Mouse (Mus musculus): ENCODE measurements around the gene Gm20388. TPM values are rescaled to one million over a fixed set of nuclear protein-coding genes. Genes with fewer than 3 reads are reported as not detected.

The Gm20388 gene
- polyA plus RNA-seq, 1 experiment from 2014 or later = 5.5 TPM

DNA sequence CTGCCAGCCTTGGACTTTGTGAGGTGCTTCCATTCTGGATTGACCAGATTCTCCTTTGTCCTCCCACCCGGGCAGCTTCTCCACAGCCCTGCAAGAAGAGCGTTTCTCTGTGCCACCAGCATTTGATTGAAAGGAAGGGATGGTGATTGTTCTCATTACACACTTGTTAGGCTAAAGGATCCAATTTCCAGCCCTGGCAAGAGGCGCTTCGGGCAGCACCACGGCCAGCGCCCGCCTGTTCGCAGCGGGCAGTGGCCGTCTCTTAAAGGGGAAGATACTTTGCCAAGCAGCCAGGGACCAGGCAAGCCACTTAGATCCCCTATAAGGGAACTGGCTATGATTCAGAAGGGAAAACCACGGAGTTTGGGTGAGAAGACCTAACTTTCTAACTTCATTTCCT lies 3980.6 kb downstream of the Gm20388 start:
- Histone ChIP-seq H3K36me3 (no peaks in the 10 kb centered on the region), H3K4me3 (no peak overlapping the region), H3K9ac (no peak overlapping the region), H3K27me3 (peaks cover 71% of the 10 kb centered on the region), H3K9me3 (no peaks in the 10 kb centered on the region), H3K27ac (no peak overlapping the region), H3K4me2 (no peak overlapping the region), H3K4me1 (0 out of 2 replicates have a peak, but pooled peaks cover 3% of the 10 kb centered on the region)
- WGBS = 2% methylated on average over 11 of the region's 11 CpGs
- no peak for ATAC-seq (ENCODE audit: borderline replicate concordance, extremely low read depth, low FRiP score, low TSS enrichment)

DNA sequence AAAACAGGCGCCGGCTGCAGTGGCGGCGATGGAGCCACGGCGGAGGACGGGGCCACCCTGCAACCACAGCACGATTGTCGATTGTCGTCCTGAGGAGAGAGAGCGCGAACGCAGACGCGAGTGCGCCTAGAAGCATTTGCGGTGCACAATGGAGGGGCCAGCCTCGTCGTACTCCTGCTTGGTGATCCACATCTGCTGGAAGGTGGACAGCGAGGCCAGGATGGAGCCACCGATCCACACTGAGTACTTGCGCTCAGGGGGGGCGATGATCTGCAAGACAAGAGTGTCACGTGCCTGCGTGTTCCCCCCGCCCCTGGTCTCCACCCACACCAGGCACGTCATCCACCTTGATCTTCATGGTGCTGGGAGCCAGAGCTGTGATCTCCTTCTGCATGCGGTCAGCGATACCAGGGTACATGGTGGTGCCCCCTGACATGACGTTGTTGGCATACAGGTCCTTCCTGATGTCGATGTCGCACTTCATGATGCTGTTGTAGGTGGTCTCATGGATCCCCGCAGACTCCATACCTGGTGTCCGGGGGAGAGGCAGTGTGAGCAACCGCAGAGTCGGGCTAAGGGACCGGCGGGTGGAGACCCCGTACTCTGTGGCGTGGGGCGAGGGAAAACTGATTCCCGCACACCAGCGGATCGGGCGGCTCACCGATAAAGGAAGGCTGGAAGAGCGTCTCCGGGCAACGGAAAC lies 3981.4 kb downstream of the Gm20388 start:
- no peak overlapping the region; the same call in 1 of the 2 replicates for H3K4me2 ChIP-seq
- ATAC-seq (ENCODE audit: borderline replicate concordance, extremely low read depth, low FRiP score, low TSS enrichment) = no peak
- WGBS = 1% methylated on average over 49 of the region's 49 CpGs
- H3K9ac ChIP-seq = no peak overlapping the region
- H3K4me3 ChIP-seq = no peak overlapping the region
- no peak overlapping the region for H3K27ac ChIP-seq
- H3K9me3 ChIP-seq = no peaks in the 10 kb centered on the region
- no peaks in the 10 kb centered on the region for H3K36me3 ChIP-seq
- peaks cover 72% of the 10 kb centered on the region for H3K27me3 ChIP-seq
- 0 out of 2 replicates have a peak, but pooled peaks cover 3% of the 10 kb centered on the region for H3K4me1 ChIP-seq

DNA sequence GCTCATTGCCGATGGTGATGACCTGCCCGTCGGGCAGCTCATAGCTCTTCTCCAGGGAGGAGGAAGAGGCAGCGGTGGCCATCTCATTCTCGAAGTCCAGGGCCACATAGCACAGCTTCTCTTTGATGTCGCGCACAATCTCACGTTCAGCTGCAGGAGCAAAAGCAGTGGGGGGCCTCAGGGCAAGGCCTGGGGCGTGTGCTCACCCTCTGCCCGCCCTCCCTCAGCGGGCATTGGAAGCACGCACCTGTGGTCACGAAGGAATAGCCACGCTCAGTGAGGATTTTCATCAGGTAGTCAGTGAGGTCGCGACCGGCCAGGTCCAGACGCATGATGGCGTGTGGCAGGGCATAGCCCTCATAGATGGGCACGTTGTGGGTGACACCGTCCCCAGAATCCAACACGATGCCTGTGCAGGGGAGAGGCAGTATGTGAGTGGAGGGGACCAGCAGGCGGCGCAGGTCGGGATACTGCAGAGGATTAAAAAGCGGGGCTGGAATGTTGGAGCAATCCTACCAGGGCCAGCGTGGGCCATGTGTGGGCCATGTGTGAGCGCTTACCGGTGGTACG lies 3982.0 kb downstream of the Gm20388 start:
- Histone ChIP-seq H3K27me3 (peaks cover 72% of the 10 kb centered on the region), H3K4me2 (no peak overlapping the region)
- 12% methylated on average over 30 of the region's 30 CpGs for WGBS

GRCm38 (mm10) chr8:123893413-123893812 lies 3982.8 kb downstream of the Gm20388 start:
- no peak overlapping the region for H3K4me3 ChIP-seq
- 72% methylated on average over 11 of the region's 11 CpGs for WGBS
- no peaks in the 10 kb centered on the region for H3K9me3 ChIP-seq
- H3K4me2 ChIP-seq = no peak overlapping the region
- H3K27me3 ChIP-seq = peaks cover 72% of the 10 kb centered on the region
- H3K27ac ChIP-seq = no peak overlapping the region
- H3K9ac ChIP-seq = no peak overlapping the region
- 0 out of 2 replicates have a peak, but pooled peaks cover 3% of the 10 kb centered on the region for H3K4me1 ChIP-seq
- H3K36me3 ChIP-seq = no peaks in the 10 kb centered on the region
- ATAC-seq (ENCODE audit: borderline replicate concordance, extremely low read depth, low FRiP score, low TSS enrichment) = no peak

More for the DNA sequence above, 3982.0 kb downstream of the Gm20388 start:
- no peaks in the 10 kb centered on the region for H3K36me3 ChIP-seq
- no peak overlapping the region for H3K9ac ChIP-seq
- no peak for ATAC-seq (ENCODE audit: borderline replicate concordance, extremely low read depth, low FRiP score, low TSS enrichment)
- no peak overlapping the region for H3K27ac ChIP-seq
- no peak overlapping the region for H3K4me3 ChIP-seq
- H3K9me3 ChIP-seq = no peaks in the 10 kb centered on the region
- H3K4me1 ChIP-seq = 0 out of 2 replicates have a peak, but pooled peaks cover 3% of the 10 kb centered on the region

DNA sequence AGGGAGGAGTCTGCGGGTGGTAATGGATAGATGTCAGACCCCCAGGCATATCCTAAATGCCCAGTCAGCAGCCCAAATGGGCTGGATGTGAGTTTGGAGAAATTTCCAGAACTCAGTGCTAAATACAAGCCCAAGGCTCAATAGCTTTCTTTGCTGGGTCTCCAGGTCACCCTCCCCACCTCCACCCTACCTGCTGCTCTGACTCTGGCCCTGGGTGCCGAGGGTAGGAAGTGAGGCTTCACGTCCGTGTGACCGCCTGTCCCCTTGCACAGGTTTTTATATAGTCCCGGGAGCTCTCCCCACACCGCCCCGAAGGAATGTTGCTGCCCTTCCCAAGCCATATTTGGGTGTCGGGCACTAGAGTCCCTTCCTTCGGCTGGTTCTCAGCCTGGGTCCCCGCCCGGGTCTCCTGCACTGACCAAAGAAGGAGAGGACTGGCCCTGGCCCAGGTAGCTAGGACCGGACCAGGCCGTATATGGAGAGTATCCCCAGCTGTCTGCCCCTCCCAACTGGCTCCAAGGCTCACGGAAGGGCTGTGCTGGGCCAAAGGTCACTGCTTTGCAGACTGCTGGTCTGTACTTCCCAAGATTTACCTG lies 3984.0 kb downstream of the Gm20388 start, which contains the start of gene Acta1:
Gene Acta1 (minus strand): TSS at position 250 of the 596 bp plus-strand sequence.
- H3K9me3 ChIP-seq = no peaks in the 10 kb centered on the region
- 0 out of 2 replicates have a peak, but pooled peaks cover 3% of the 10 kb centered on the region for H3K4me1 ChIP-seq
- 19% methylated on average over 15 of the region's 15 CpGs for WGBS
- no peak within 1 kb of the TSS for H3K4me3 ChIP-seq
- H3K27ac ChIP-seq = no peak within 1 kb of the TSS
- no peak within 1 kb of the TSS for H3K9ac ChIP-seq
- H3K4me2 ChIP-seq = no peak within 1 kb of the TSS
- H3K27me3 ChIP-seq = peaks cover 70% of the 10 kb centered on the region
- no peak for ATAC-seq (ENCODE audit: borderline replicate concordance, extremely low read depth, low FRiP score, low TSS enrichment)
- 0 out of 2 replicates have a peak, but pooled peaks cover 9% of the 10 kb centered on the region for H3K36me3 ChIP-seq

- Histone ChIP-seq H3K36me3 (peaks cover 12% of the 10 kb centered on the region; the same call in 1 of the 2 replicates), H3K4me3 (no peak overlapping the region), H3K27me3 (peaks cover 64% of the 10 kb centered on the region), H3K4me2 (no peak overlapping the region), H3K9ac (no peak overlapping the region), H3K4me1 (0 out of 2 replicates have a peak, but pooled peaks cover 3% of the 10 kb centered on the region), H3K27ac (no peak overlapping the region), H3K9me3 (no peaks in the 10 kb centered on the region)
- WGBS = 73% methylated on average over 4 of the region's 4 CpGs
- ATAC-seq (ENCODE audit: borderline replicate concordance, extremely low read depth, low FRiP score, low TSS enrichment) = no peak
Observed at GRCm38 (mm10) chr8:123895230-123895629, 3984.6 kb downstream of the Gm20388 start.

- Histone ChIP-seq H3K4me2 (no peak overlapping the region), H3K9ac (no peak overlapping the region), H3K4me1 (0 out of 2 replicates have a peak, but pooled peaks cover 3% of the 10 kb centered on the region), H3K27me3 (peaks cover 58% of the 10 kb centered on the region), H3K27ac (no peak overlapping the region), H3K36me3 (peaks cover 18% of the 10 kb centered on the region; the same call in 1 of the 2 replicates), H3K9me3 (no peaks in the 10 kb centered on the region), H3K4me3 (no peak overlapping the region)
- 66% methylated on average over 9 of the region's 9 CpGs for WGBS
- no peak for ATAC-seq (ENCODE audit: borderline replicate concordance, extremely low read depth, low FRiP score, low TSS enrichment)
Observed at GRCm38 (mm10) chr8:123895680-123896365, 3985.2 kb downstream of the Gm20388 start.

DNA sequence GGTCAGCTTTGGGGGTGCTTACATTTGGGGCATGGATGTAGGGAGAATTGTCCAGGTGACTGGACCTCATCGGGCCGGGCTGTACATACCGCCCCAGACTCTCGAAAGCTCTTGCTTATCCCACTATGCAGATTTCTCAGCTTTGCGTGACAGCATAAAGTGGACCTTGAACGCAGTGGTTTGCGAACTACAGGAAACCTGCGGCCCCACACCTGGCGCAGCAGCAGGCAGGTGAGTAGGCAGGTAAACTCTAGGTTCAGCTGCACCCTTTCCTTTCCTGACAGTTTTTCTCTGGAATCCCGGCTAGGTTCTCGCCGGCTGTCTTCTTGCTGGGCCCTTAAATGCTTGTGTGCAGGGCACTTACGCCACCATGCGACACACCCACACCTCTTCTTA lies 3985.7 kb downstream of the Gm20388 start:
- Histone ChIP-seq H3K9me3 (no peaks in the 10 kb centered on the region), H3K27ac (no peak overlapping the region), H3K36me3 (peaks cover 20% of the 10 kb centered on the region; the same call in 1 of the 2 replicates), H3K4me1 (0 out of 2 replicates have a peak, but pooled peaks cover 3% of the 10 kb centered on the region), H3K9ac (no peak overlapping the region), H3K4me2 (no peak overlapping the region), H3K27me3 (peaks cover 53% of the 10 kb centered on the region), H3K4me3 (no peak overlapping the region)
- 46% methylated on average over 14 of the region's 14 CpGs for WGBS
- ATAC-seq (ENCODE audit: borderline replicate concordance, extremely low read depth, low FRiP score, low TSS enrichment) = no peak

GRCm38 (mm10) chr8:123896774-123897173 lies 3986.1 kb downstream of the Gm20388 start:
- H3K9me3 ChIP-seq = no peaks in the 10 kb centered on the region
- 50% methylated on average over 10 of the region's 10 CpGs for WGBS
- peaks cover 24% of the 10 kb centered on the region for H3K36me3 ChIP-seq
- H3K4me3 ChIP-seq = no peak overlapping the region
- no peak overlapping the region for H3K9ac ChIP-seq
- ATAC-seq (ENCODE audit: borderline replicate concordance, extremely low read depth, low FRiP score, low TSS enrichment) = no peak
- no peak overlapping the region for H3K27ac ChIP-seq
- H3K4me2 ChIP-seq = no peak overlapping the region
- no peaks in the 10 kb centered on the region for H3K4me1 ChIP-seq
- H3K27me3 ChIP-seq = peaks cover 49% of the 10 kb centered on the region

- Histone ChIP-seq H3K27me3 (peaks cover 31% of the 10 kb centered on the region), H3K9ac (no peak overlapping the region), H3K27ac (no peak overlapping the region), H3K4me1 (no peaks in the 10 kb centered on the region), H3K36me3 (peaks cover 41% of the 10 kb centered on the region), H3K4me2 (no peak overlapping the region), H3K4me3 (no peak overlapping the region), H3K9me3 (no peaks in the 10 kb centered on the region)
- ATAC-seq (ENCODE audit: borderline replicate concordance, extremely low read depth, low FRiP score, low TSS enrichment) = no peak
- WGBS = 82% methylated on average over 5 of the region's 5 CpGs
Observed at GRCm38 (mm10) chr8:123898576-123898975, 3987.9 kb downstream of the Gm20388 start.

DNA sequence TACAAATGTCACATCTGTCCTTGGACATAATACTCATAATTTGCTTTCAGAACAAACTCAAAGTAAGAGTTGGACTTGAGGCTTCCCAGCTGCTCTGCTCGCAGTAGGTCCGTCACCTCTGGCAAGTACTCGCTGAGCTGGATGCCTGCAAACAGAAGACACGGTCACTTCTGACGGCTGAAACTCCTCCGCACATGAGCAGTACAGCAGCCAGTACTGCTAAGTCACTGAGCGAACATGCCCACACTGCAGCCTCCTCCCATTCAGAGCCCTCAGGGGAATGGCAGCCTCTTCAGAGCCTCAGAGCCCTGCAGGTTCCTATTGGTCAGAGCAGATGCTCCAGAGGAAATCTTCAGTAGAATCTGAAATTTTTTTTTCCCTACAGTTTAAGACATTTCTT lies 3988.7 kb downstream of the Gm20388 start:
- H3K9ac ChIP-seq = no peak overlapping the region
- no peaks in the 10 kb centered on the region for H3K9me3 ChIP-seq
- 82% methylated on average over 7 of the region's 7 CpGs for WGBS
- H3K4me1 ChIP-seq = no peaks in the 10 kb centered on the region
- no peak overlapping the region for H3K4me2 ChIP-seq
- ATAC-seq (ENCODE audit: borderline replicate concordance, extremely low read depth, low FRiP score, low TSS enrichment) = no peak
- peaks cover 49% of the 10 kb centered on the region for H3K36me3 ChIP-seq
- no peak overlapping the region for H3K27ac ChIP-seq
- no peak overlapping the region for H3K4me3 ChIP-seq
- H3K27me3 ChIP-seq = peaks cover 23% of the 10 kb centered on the region

Measured in lung, embryonic 15.5 days (tissue).